Mouse (Mus musculus): Measurements from ENCODE around the gene Lamp2.
A peak's percentile ranks its signal among the peaks of the same experiment; 100 is the strongest.
"Not testable (repeated sequence)": the region's sequence is repeated elsewhere in the genome, so short reads cannot be mapped to it uniquely, and the experiment has no call there.

The Lamp2 gene

DNA sequence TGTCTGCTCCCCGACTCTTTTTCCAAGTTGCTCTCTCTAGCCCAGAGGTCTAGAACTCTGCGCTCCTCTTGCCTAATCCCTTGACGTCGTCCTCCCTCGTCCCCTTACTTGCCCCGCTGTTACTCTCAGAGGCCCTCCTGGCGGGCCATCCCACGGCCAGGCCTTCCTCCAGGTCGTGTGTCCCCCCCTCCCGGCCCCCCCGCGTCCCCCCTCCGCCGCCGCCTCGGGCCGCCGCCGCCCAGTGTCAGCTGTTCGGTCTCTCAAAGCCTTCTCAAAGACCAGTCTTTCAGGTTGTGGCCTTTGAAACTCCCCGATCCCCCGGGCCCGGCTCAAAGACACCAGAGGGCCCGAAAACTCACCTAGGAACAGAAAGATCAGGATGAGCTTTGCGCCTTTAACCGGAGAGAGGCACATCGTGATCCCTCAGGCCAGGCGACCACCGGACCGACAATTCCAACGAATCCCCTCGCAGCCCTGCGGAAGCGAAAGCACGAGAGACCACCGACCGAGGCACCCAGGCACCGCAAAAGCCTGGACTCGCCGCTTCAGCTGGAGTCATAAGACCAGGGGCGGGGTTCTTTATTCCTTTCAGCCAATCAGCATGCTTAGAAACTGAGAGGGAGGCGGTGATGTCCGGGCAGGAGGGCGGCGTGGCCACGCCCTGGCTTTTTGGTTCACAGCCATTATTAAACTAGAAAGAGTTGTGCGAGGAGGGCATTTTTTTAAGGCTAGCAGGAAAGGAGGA, at the start of gene Lamp2:
Lamp2 (minus strand) TSS at position 565 of the 745 bp plus-strand sequence.
- DNase-seq = peak; percentile 83

DNA sequence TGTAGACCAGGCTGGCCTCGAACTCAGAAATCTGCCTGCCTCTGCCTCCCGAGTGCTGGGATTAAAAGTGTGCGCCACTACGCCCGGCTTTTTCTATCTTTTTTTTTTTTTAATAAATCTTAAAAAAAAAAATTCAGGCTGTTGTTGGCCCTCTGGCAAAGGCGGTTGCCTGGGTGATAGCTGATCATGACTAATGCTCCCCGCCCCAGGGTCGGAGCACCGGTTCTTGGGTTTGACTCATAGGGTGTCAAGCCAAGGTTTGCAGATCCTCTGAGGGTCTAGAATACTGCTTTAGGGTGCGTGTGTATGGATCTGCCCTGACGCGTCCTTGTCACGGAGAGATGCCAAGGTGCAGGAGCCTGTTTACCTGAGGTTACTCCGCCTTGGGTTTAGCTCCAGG, 48.6 kb upstream of the Lamp2 start:
- no peak for DNase-seq

DNA sequence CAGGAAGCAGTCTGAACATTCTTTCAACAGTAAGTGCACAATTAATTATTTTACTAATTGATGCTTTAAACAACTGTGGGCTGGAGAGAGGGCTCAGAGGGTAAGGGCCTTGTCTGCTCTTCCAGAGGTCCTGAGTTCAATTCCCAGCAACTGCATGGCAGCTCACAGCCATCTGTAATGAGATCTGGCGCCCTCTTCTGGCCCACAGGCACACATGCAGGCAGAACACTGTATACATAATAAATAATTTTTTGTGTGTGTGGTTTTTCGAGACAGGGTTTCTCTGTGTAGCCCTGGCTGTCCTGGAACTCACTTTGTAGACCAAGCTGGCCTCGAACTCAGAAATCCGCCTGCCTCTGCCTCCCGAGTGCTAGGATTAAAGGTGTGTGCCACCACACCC, 45.9 kb upstream of the Lamp2 start:
- not testable (repeated sequence) for DNase-seq

DNA sequence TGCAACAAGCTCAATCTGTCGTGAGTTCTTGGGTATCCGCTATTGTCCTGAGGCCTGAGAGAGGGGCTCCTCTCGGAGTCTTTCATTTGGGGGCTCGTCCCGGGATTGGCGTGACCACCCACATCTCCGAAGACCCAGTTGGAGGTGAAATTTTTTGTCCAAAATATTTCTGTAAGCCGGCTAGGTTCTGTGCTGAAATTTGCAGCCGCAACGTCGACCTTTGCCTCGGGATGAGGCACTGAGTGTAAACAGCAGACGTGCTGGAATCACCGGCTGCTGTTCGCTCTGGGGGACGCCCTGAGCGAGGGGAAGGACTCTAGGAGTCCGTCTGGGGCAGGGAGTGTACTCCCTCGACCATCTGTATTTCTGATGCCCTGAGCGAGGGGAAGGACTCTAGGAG, 29.2 kb upstream of the Lamp2 start:
- not testable (repeated sequence) for DNase-seq

DNA sequence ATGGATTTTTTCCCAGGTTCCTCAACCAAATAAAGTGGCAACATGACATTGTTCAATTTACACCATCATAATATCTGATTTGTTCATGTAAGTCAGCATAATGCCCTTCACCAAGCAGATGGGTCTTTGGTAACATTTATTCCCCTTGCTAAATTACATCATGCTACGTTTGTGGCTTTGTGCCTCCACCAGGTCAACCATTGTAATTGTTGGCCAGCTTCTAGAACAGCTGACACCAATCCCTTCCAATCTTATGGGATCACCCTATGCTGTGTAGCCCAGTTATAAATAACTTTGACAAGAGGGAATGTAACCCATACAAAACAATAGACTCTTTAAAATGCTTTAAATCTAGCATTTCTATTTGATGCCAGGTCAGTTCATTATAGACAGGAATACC, 22.3 kb upstream of the Lamp2 start:
- DNase-seq = no peak

DNA sequence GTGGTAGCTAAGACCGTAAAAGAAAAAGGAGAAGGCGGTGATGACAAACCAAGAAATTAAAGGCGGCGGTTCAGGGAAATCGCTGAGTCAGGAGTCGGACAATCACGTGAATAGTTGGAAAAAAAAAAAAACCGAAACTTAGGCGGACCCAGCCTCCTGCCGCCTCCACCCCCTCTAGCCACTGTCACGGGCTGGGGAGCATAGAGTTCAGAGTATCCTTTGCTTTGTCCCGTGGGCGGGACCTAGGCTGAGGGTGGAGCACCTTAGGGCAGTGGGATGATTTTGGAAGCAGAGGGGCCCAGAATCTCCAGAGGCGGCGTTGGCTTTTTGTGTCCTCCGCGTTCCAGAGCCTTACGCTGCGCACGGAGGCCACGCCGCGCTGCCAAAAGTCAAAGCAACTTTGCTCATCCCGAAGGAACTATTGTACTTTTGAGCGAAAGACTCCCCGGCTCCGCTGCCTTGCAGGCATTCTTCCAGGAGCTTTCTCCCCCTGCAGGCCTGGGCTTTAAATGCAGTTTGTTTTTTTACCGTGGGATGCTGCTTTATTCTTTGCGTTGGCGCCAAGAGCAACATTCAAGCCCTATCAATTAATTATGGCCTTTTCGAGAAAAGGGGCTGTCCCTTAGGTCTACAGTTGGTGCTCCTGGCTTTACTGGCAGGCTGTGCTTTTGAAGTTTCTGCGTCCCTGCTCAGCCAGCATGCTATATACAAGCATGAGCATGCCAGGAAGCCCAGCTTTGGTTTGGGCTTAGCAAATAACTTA, 17.5 kb upstream of the Lamp2 start:
- peak; percentile 49 for DNase-seq

DNA sequence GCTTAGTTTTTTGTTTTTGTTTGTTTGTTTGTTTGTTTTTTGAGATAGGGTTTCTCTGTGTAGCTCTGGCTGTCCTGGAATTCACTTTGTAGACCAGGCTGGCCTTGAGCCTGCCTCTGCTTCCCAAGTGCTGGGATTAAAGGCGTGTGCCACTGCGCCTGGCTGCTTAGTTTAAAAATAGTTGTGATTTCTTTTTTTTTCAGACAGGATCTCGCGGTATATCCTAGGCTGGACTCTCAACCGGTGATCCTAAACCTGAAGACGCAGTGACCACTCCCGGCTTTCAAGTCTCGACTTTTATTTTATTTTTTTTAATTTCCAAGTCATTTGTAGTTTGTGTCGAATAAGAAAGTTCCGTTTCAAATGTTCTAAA, 16.9 kb upstream of the Lamp2 start:
- peak; percentile 1 for DNase-seq

DNA sequence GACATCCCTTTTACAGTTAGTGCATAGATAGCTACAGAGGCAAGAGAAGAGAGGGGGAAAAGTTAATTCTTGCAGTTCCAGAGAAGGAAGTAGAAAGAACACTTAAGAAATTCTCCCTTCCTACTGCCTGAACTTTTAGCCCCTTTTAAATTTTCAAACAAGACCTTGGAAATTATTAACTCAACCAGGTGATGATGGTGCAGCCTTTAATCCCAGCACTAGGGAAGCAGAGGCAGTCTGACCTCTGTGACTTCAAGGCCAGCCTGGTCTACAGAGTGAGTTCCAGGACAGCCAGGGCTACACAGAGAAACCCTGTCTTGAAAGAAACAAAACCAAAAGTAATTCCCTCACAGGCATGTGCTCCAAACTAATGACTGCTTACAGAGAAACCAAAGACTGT, 10.0 kb upstream of the Lamp2 start:
- DNase-seq = no peak

DNA sequence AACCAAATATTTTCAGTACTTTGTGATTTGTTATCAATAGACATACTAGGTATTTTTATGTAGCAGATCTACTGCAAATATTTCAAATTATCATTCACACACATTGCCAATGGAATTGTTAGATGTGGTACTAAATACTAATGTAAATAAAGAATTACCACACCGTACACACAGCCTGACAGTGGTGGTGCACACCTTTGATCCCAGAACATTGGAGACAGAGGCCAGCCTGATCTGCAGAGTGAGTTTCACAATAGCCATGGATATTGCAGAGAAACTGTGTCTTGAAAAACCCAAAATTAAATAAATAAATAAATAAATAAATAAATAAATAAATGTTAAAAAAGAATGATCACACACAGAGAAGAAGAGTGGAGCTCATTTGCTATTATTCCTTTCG, 6.9 kb upstream of the Lamp2 start:
- DNase-seq = no peak

DNA sequence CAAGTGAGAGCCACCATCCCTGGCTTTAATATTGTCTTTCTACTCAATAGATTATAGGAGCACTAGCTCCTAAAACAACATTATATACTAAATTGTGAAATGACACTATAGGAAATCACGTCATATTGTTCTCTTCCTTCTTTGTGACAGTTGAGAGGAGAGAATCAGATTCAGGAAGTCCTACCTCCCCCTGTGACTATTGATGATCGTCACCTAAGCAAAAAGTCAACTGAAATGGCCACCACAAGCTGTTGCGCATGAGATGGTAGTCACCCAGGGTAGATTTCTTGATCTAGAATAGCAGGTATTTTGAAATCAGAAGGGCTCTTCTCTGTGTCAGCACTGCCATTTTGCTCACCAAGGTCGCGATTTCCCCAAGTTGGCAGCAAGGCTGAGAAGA, 5.8 kb upstream of the Lamp2 start:
- no peak for DNase-seq

DNA sequence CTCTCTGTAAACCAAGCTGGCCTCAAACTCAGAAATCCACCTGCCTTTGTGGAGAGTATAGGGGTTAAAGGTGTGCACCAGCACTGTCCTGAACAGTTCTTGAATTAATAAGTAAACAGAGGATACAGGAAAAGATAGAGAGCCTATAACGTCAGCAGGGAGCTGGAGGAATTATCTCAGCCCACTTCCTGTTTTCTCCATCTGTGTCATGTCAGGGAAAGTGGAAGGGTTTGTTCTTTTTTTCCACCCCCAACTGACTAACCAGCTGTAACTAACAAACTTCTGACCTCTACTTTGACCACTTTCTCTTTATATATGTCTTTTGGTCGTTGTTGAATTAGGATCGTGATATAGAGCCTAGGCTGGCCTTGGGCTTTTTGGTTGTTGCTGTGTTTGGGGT, 4.6 kb upstream of the Lamp2 start:
- no peak for DNase-seq

DNA sequence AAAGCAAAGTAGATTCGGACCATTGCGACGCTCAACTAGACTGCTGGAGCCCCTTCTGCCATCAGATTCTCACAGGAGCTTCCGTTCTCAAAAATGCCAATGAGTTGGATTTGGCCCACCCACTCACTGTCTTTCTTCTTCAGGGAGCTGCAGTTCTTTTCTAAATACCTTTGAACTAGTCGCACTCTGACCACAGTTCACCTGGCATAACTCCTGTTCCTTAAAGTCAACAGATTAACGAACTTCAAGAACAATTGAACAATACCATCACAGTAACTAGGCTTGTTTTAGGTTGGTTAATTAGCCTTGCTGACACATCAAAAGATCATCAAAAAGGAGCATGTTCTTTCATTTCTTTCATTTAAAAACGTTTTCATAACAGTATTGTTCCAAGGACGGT, 2.8 kb upstream of the Lamp2 start:
- no peak for DNase-seq

DNA sequence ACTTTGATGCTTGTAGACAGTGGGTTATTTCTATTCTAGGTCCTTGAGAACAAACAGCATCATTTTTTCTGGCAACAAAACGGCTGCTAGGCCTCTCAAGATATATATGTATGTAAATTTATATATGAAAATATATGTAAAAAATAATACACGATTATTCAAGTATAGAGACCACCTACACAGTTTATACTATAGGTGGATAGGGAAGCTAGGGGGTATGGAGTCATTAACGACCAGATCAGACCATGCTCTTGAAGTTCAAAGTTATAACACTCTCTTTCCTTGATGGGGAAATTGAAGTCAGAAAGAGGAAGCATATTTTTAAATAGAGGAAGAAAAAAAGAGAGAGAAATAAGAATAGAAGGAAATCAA, 367 bp upstream of the Lamp2 start:
- DNase-seq = no peak

DNA sequence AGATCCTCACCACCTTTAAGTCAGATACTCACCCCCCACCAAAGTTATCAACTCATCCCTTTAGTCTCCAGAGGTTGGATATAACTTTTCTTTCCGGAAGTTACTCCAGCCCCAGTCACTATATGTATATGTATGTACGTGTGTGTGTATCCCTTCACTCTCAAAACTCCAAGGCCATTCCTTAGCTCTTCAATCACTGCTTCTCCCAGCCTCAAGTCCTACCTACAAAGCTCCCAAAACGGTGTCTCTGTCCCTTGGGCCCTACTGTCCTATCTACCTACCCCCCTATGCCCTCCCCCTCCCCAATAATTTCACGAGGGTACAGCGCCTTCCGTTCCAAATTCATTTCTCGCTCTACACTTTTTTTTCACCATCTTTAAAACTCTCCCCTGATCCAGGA, 780 bp downstream of the Lamp2 start:
- no peak for DNase-seq

DNA sequence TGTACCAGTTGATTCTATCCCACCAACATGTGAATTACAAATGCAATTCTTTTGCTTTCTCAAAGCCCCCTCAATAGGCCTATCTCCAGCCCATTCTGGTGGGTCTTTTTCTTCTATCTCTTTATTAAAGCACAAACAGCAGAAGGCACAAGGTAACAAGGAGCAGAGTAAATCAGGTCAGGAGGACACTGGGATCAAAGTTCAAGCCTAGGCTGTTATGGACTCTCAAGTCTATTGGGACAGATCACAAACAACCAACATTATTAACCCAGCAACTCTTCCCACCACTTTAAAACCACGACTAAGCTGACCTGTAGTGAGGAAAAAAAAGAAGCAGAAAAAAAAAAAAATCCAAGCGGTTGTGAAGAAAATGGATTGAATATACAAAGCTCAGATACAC, 1.4 kb downstream of the Lamp2 start:
- no peak for DNase-seq

DNA sequence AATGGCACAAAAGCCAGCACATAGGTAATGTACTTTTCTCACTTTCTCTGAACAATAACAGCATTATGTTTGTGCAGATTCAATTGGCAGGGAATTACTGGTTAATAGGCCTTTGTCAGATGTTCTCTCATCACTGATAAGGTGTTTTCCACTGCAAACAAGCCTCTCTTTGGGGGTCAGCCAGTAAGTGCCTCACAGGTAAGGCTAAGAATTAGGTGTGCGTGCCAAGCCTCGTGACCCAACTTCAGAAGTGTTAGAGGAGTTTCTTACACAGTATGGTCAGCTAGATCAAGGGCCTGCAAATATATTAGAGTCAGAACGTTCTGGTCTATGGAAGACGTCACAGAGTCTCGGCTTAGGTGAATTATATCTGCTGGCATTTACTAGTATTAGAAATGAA, 2.3 kb downstream of the Lamp2 start:
- DNase-seq = no peak

DNA sequence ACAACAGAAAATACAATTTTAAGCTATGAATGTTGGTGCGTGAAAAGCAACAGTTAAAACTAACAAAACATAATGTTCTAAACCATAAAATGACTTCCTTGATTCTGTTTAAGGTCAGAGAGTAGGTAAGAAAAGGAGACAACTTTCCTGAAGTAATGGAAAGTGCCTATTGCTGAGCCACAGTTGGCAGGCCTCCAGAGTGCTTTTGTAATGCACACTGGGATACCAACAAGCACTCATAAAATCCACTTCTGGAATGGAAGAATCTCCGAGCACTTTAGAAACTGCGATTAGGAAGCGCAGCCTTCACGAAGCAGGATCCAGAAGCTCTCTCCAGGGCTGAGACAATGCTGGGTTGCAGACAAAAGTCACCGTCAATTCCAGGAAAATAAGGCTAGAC, 5.8 kb downstream of the Lamp2 start:
- DNase-seq = no peak

DNA sequence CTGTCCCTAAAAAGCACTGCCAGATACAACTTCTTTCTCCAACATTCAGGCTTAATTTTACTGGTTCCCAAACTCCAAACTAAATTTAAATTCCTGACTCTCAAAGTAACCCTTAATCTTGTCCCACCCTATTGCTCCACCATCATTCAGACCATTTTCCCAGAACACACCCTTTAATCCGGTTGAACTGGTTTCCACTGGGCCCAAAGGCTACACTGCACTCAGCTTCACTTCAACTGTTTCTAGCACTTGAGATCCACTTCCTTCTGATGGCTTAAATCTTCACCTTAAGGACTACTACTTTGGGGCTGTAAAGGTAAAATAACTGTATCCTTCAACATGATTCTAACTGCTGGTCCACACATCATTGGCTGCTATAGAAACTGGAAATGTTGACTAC, 10.5 kb downstream of the Lamp2 start:
- DNase-seq = no peak

DNA sequence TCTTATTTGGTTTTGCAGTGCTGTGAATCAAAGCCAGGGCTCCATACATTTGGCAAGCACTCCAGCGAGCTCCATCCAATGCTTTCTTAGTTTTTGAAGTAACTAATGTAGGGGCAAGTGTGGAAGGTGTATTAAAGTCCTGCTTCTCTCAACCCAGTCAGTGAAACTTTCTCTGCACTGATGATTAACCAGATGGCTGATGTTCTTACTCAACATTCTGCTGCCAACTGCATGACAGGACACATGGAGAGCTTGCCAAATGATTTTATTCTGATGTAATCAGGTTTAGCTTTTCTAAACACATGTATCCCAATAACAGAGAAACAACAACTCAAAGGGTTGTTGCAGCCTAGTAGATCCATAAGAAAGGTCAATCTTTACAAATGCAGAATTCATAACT, 13.8 kb downstream of the Lamp2 start:
- DNase-seq = no peak

DNA sequence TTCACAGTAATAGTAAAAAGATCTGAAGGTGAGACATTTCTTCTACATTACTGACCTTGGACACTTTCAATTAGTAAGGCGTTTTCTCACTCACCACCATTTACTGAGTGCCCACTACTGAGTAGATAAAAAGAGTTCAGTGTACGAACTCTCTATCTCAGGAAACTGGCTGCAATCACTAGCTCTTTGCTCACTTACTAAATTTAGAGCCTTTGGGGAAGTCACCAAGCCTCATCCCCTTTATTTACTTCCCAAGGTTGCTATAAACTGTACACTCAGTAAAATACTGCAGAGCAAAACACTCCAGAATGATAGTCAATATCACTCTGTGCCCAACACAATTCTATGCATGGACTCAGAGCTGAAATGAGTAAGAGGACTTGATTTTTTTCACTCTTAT, 16.6 kb downstream of the Lamp2 start:
- no peak for DNase-seq

DNA sequence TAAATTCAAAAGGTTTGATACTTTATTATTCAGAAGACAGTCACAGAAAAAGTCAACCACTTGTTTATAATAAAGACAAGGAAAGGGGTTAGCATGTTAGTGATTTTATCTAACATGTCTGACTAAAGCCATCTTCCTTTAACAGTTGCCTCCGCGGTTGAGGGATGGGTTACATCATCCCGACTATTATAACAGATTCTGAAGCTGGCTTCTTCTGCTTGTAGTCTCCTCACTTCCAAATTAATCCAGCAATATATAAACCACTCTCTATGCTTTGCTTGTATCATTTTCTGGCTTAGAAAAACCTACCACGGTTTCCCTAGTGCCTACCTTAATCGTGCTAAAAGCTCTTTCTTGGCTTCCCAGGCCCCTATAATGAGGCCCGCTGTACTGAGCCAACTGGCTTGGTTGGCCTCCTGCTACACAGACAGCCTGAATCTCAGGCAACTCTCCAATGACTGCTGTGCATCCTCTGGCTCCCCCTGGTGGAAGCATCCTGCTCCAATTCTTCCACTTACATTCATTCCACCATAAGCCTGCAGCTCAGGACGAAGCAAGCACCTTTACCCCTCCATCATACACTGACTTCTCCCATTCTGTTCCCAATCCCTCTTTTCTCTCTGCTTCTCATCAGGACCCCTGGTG, 18.0 kb downstream of the Lamp2 start:
- DNase-seq = peak; percentile 70

DNA sequence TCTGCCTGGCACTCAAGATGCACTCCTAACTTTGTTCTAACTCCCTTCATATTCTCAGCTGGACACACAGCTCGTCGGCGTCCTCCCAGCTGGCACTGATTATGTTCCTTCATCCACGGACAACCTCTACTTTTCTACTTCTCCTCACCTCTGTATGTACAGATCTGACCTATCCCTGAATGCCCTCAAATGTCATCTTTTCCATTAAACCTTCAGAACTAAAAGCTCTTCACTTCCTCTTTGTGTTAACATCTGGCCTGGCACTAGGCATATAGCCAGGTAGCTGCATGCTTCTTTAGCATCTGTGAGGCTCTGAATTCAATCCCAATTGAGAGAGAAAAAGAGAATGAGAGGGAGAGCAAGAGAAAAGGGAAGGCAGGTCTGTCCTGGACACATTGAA, 26.8 kb downstream of the Lamp2 start:
- no peak for DNase-seq

DNA sequence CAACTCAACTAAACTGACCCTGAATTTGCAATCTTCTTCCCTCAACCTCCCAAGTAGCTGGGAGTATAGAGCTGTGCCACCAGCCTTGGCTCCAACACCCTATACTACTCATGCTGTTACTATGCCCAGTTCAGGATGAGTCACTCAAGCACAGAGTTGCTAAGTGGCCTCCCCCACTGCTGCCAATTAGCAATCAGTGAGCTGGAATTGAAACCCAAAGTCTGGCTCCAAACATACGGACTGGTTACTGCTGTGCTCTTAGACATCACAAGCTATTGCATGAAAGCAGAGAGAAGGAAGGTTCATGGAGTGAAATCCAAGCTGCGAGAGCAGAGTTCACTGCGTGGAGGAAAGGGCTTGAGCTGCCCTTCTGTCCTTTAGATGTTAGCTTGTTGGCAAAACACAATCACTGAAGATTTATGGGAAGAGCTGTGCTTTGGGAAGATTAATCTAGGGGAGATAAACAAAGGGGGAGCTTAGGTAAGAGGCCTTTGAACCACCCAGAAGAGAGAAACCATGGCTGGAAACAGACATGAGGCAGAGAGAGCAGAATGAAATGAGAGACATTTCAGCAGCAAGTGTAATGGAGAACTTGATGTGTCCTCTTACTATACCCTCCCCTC, 27.3 kb downstream of the Lamp2 start:
- peak; percentile 23 for DNase-seq

DNA sequence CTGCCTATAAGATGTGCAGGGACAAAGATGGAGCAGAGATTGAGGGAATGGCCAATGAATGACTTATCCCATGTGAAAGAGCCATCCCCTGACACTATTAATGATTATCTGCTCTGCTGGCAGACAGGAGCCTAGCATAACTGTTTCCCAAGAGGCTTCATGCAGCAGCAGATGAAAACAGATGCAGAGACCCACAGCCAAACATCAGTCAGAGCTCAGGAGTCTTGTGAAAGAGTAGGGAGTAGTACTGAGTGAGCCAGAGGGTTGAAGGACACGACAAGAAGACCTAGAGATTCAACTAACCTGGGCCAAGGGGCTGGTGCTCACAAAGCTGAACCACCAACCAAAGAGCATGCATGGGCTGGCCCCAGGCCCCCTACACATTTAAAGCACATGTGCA, 30.2 kb downstream of the Lamp2 start:
- no peak for DNase-seq
